Mouse (Mus musculus) megakaryocyte, embryonic 14.5 days (primary cell): ENCODE measurements around the gene Slc26a1.

Source experiments
- FLI1 ChIP-seq: IDR thresholded peaks from 2 replicates; pipeline ENCODE4 v1.6.1; 2012; ENCODE audit warnings: low read length, inconsistent platforms, mixed read lengths
- GATA1 ChIP-seq: IDR thresholded peaks from 3 replicates; pipeline ENCODE4 v1.6.1; 2012; ENCODE audit warnings: mixed read lengths, low read length, inconsistent platforms, borderline replicate concordance

DNA sequence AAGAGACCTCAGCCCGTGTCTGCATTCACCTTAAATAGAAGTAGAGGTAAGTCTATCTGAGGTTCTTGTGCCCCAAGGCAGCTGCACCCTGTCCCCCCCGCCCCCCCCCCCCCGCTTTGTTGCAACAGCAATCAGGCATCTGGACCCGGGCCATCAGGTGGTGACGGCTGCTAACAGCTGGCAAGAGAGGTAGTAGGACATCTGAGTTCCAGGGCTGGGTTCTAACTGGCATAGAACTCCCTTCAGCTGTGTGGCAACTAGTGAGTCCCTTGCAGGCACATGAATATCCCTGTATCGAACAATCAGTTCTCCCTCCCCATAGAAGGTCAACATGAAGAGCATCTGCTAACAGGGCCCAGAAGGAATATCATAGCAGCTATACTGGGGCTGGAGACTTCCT lies 36.6 kb upstream of the Slc26a1 start:
- no peak for TF ChIP-seq GATA1
- TF ChIP-seq FLI1, result no peak
